Mouse (Mus musculus): ENCODE data around the gene Ganc.

Ganc gene

GRCm38 (mm10) chr2:120403653-120403985 is at the start of gene Ganc:
Ganc (plus strand) TSS chr2:120403896.
- DNase-seq: peak; percentile 59

- no peak for DNase-seq
Measured at GRCm38 (mm10) chr2:120360425-120360824, 43.3 kb upstream of the Ganc start.

DNA sequence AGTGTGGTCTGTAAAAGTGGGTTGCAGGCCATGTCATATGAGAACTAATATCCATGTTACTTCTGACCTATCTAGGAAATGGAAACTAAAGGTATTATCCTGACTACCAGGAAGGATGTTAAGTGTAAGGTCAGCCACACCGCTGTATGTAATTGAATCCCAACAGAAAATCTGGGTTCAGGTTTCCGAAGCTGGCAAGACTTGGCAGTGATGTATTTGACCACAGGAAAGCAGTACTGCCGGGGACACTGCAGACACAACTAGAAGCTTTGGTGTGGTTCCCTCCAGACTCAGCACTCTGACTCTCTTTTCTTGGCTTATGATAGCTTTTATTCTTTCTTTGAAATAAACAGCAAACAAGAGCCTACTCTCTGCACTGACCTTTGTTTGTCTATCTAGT is 37.2 kb upstream of the Ganc start:
- no peak for DNase-seq

GRCm38 (mm10) chr2:120367416-120368207 is 36.1 kb upstream of the Ganc start:
- no peak for DNase-seq

GRCm38 (mm10) chr2:120373858-120374257 is 29.8 kb upstream of the Ganc start:
- no peak for DNase-seq

DNA sequence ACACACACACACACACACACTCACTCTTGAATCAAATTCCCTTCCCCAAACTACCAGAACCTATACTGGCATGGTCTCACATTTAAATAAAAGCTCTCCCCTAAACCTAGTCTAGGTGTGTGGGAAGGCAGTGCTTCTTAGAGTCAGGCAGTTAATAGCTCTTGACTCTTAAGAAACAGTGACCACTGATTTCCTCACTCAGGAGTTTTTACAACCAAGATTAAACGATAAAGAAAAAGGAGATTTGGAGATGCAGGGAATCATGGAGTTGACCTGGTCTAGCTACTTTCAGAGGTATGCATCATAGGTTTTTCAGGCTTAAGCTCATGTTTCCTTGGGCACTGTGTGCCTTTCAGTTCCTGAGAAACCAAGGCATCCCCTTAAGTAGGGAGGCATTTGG is 17.4 kb upstream of the Ganc start:
- DNase-seq: no peak

DNA sequence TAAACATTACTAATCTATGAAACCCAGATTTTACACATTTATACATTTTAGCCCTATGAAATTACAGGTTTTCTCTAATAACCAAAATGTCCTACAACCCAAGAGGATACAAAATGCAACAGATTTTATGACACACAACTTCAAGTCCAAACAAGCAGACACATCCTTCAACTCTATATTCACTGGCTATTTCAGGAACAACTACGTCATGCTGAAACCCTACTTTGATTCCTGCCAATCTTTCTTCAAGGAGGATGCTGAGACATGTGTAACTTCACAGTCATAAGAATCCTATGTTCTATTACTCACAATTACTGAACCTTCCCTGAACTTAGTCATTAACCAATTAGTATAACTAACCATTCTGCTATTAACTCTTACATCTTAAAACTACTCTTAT is 16.4 kb upstream of the Ganc start:
- no peak for DNase-seq

DNA sequence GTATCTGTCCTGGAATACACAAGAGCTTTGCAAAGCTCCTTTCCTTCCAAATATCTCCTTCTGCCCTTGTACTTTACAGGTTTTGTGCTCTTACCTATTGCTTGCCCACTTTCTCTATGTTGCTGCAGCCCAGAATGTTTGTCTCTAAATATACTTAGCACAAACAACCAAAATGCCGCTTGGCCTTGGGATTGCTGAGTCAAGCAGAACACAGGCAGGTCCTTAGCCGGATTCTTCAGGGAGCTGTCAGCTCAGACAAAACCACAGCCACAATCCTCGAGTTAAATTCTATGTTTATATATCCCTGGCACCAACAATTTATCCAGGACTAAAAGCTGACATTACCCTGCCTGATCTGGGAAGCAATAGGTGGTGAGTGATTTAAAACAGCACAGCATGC is 14.3 kb upstream of the Ganc start:
- DNase-seq: no peak

- no peak for DNase-seq
Measured at GRCm38 (mm10) chr2:120390934-120391333, 12.8 kb upstream of the Ganc start.

- DNase-seq: no peak
Measured at GRCm38 (mm10) chr2:120392406-120392805, 11.3 kb upstream of the Ganc start.

DNA sequence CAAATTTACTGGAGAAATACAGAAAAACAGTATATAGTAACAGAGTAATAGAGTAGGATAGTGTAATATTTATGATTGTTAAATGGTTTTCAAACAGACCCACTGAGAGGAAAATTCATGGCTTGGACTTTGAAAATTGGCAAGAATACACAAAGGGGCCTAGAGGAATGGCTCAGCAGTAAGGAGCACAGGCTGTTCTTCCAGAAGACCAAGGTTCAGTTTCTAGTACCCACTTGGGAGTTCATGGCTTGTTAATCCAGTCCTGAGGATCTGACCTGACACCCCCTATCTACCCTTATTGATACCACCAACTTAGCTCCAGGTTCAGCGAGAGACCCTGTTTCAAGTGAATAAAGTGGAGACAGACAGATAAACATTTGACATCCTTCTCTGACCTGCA is 5.7 kb upstream of the Ganc start:
- DNase-seq: no peak

GRCm38 (mm10) chr2:120402813-120403212 is 883 bp upstream of the Ganc start:
- no peak for DNase-seq

GRCm38 (mm10) chr2:120403986-120404822 is 508 bp downstream of the Ganc start, which contains the start of gene Tmem87a:
Tmem87a (minus strand) TSS chr2:120404113.
- DNase-seq: peak; percentile 90

DNA sequence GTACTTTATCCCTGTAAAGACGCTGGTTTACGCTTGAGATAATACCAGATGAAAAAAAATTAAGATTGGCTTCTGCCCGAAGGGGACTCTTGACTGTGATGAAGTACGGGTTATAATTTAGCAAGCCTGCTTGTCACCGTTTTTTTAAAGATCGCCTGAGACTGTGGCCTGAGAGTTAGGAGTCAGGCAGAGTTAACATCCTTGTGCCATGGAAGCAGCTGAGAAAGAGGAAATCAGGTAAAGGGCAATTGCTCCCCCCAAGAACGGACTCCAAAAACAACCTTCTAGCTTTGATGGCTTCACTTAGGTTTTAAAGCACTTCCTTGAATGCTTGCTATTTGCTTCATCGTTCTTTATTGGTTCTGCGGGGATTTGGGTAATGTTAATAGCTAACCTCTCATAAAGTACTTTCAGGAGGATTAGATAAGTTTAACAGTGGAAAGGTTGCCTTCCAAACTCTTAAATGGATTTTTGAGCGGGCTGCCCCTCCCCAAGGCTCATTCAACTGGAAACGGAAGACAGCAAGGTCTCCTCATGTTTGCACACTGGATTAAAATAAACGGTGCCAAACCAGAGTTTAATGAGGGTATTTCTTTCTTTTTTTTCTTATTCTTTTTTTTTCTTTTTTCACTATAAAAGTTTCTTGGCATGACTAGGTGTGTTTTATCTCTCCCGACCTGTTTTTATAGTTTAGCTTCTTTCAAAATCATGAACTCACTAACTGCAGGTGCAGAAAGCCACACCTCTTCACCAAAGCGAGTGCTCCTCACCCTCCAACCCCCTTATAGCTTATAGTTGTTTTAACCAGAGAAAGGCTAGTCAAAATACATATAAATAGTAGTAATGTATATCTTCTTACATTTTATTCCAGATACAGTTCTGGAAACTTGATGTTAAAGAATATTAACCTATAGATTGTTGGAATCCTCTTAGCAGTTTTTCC is 1.4 kb downstream of the Ganc start:
- no peak for DNase-seq

DNA sequence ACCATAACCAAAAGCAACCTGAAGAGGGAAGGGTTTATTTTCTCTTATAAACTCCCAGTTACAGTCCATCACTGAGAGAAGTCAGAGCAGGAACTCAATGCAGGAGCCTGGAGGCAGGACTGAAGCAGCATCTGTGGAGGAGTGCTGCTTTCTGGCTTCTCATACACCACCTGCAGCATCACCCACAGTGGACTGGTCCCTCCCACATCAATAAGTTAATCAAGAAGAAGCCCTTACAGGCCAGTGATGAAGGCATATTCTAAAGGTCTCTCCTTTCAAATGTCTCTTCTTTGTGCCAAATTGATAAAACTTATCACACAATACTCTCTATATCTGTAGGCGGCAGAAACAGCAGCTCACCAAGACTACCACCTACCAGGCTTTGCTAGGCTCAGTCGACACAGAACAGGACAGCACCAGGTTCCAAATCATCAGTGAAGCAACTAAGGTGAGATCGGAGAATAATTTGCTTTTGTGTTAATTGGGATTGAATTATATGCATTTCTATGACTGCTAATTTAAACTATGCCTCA is 7.5 kb downstream of the Ganc start:
- no peak for DNase-seq

- no peak for DNase-seq
Measured at GRCm38 (mm10) chr2:120414113-120414512, 10.4 kb downstream of the Ganc start.

- no peak for DNase-seq
Measured at GRCm38 (mm10) chr2:120414738-120415414, 11.2 kb downstream of the Ganc start.

- no peak for DNase-seq
Measured at GRCm38 (mm10) chr2:120424386-120424785, 20.7 kb downstream of the Ganc start.

DNA sequence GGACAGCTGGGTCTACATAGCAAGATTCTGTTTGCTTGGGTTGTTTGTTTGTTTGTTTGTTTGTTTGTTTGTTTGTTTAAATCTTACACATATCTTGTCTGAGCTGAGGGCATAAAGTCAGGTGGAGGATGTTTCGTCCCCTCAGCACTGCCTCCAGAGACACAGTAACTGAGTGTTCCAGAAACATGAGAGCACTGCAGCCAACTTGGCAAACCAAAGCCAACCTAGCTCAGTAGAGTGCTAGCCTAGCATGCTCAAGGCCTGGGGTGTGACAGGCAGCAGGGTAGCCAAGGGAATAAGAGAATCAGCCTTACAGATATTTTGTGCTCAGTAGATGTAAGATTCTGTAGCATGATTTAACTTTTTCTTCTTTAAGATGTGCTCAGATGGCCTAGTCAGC is 40.8 kb downstream of the Ganc start:
- no peak for DNase-seq

DNA sequence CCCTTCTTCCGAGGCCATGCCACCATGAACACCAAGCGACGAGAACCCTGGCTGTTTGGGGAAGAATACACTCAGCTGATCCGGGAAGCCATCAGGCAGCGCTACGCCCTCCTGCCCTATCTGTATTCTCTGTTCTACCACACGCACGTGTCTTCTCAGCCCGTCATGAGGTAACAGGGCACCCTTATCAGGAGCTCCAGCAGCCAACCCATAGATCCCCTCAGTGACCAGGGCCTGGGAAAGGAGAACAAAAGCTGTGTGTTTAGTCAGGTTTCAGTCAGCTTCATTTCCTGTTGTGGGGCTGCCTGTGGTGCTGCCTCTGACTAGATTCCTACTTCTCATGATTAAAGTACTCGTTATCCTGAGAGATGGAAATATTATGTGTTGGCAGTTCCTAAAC is 42.7 kb downstream of the Ganc start:
- DNase-seq: no peak

GRCm38 (mm10) chr2:120447306-120447705 is 43.6 kb downstream of the Ganc start:
- no peak for DNase-seq

GRCm38 (mm10) chr2:120450724-120451123 is 47.0 kb downstream of the Ganc start:
- DNase-seq: no peak

Measured in right cerebral cortex, postnatal 14 days (tissue).